Mouse (Mus musculus) ES-E14 (cell line): ENCODE results near the gene Myo16. TPM values are rescaled to one million over a fixed set of nuclear protein-coding genes. Genes with fewer than 3 reads are reported as not detected.

Experiments
- DNase-seq: peaks from one replicate; pipeline ENCODE4 v3.0.0-alpha.2; 2013; ENCODE audit warnings: low read depth, low spot score
- H3K27ac ChIP-seq: 2 replicates; pipeline ENCODE4 v1.5.1; 2012; ENCODE audit warnings: low read depth, mild to moderate bottlenecking, low read length, moderate library complexity, mixed read lengths; ENCODE audit not compliant: poor library complexity, insufficient read depth, severe bottlenecking
- H3K36me3 ChIP-seq: 2 replicates; pipeline ENCODE4 v1.6.1; 2012; ENCODE audit warnings: mild to moderate bottlenecking, low read length, moderate library complexity, mixed read lengths; ENCODE audit not compliant: control insufficient read depth, poor library complexity, insufficient read depth, severe bottlenecking
- H3K4me1 ChIP-seq, 2 experiments: fragments of 150-350 bp in 1 of 2; sonication (generic) in 1 of 2; 2 replicates each; pipeline ENCODE4 v1.6.1; 2012; ENCODE audit warnings: low read length in 2 of 2, mild to moderate bottlenecking in 1 of 2, mixed read lengths in 1 of 2; ENCODE audit not compliant: control insufficient read depth in 2 of 2, insufficient read depth in 2 of 2, poor library complexity in 1 of 2
- H3K4me3 ChIP-seq, 2 experiments: fragments of 150-350 bp in 1 of 2; sonication (generic) in 1 of 2; 2 replicates each; pipeline ENCODE4 v1.5.1; 2012; ENCODE audit warnings: low read length in 2 of 2, low read depth in 1 of 2, mild to moderate bottlenecking in 1 of 2, mixed read lengths in 1 of 2; ENCODE audit not compliant: insufficient read depth in 1 of 2, poor library complexity in 1 of 2, severe bottlenecking in 1 of 2
- H3K9ac ChIP-seq: 2 replicates; pipeline ENCODE4 v1.6.1; 2012; ENCODE audit warnings: low read depth, mild to moderate bottlenecking, low read length, mixed read lengths; ENCODE audit not compliant: poor library complexity, insufficient read depth, severe bottlenecking
- H3K9me3 ChIP-seq: fragments of 150-350 bp; sonication (generic); 2 replicates; pipeline ENCODE4 v1.6.1; 2012; ENCODE audit warnings: low read depth, mild to moderate bottlenecking, low read length; ENCODE audit not compliant: control insufficient read depth, insufficient read depth
- CHD2 ChIP-seq: IDR thresholded peaks from 2 replicates; pipeline ENCODE4 v1.6.1; 2014; ENCODE audit warnings: mild to moderate bottlenecking, low read depth, low read length, inconsistent platforms
- HCFC1 ChIP-seq: IDR thresholded peaks from 2 replicates; pipeline ENCODE4 v1.6.1; 2012; ENCODE audit warnings: low read length, inconsistent platforms, borderline replicate concordance; ENCODE audit not compliant: insufficient read depth
- MAFK ChIP-seq: IDR thresholded peaks from 2 replicates; pipeline ENCODE4 v1.6.1; 2014; ENCODE audit warnings: mild to moderate bottlenecking, low read depth, low read length, inconsistent platforms; ENCODE audit not compliant: insufficient read depth
- ZC3H11A ChIP-seq: IDR thresholded peaks from 2 replicates; pipeline ENCODE4 v1.6.1; 2012; ENCODE audit warnings: low read depth, mild to moderate bottlenecking, inconsistent platforms, low read length, borderline replicate concordance
- ZNF384 ChIP-seq: IDR thresholded peaks from 2 replicates; pipeline ENCODE4 v1.6.1; 2012; ENCODE audit warnings: low read depth, low read length, inconsistent platforms
- in situ Hi-C, 2 experiments: fragments of 600-800 bp; cut with MboI; formaldehyde crosslinking; loops; one replicate each; pipeline ENCODE4 v1.15.1; 2025; ENCODE audit warnings: low sequenced_read_pairs in 2 of 2, inconsistent platforms in 1 of 2; ENCODE audit not compliant: unreplicated experiment in 2 of 2
- total RNA-seq: library from RNA; depleted of rRNA; stranded (reverse); fragments of 300-350 nt; gene quantifications from 2 replicates; pipeline ENCODE4 v1.2.3, GENCODE M21; 2012

Gene Myo16
- total RNA-seq, 1 experiment = 0.09 TPM

GRCm38 (mm10) chr8:10415885-10416284 lies 262.2 kb downstream of the Myo16 start:
- in situ Hi-C loops = loop anchor here (10.0 to 25.0 kb wide), 2 partner anchors 759 to 771 kb away; no protein-coding TSS in a partner anchor
- Histone ChIP-seq H3K36me3 (no peaks in the 10 kb centered on the region), H3K4me1 (no peaks in the 10 kb centered on the region), H3K9me3 (no peaks in the 10 kb centered on the region), H3K27ac (no peak overlapping the region), H3K9ac (no peak overlapping the region), H3K4me3 (no peak overlapping the region)
- no peak for DNase-seq
- TF ChIP-seq CHD2 (no peak), HCFC1 (no peak), ZC3H11A (no peak), ZNF384 (no peak), MAFK (no peak)

DNA sequence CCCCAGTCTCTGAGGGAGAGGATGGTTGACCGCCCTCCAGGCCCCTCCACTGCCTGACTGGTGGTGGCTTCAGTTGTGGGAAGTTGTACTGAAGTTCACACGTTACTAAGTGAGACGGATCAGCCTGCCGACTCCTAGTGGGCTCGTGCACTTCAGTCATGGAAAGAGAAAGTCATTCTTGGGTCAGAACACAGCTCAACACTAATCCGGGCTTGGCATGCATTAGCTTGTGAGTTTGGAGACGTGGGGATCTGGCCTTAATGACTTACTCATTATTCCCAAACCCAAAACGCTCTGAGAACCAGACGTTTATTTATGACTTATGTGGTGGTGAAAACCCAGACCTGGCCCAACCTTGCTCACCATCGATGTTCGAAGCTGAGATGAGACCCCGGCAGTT lies 263.1 kb downstream of the Myo16 start:
- TF ChIP-seq ZC3H11A (no peak), HCFC1 (no peak), ZNF384 (no peak), MAFK (no peak), CHD2 (no peak)
- H3K9ac ChIP-seq = no peak overlapping the region
- no peaks in the 10 kb centered on the region for H3K9me3 ChIP-seq
- no peak overlapping the region for H3K27ac ChIP-seq
- no peaks in the 10 kb centered on the region for H3K4me1 ChIP-seq
- no peaks in the 10 kb centered on the region for H3K36me3 ChIP-seq
- in situ Hi-C loops = loop anchor here (10.0 to 25.0 kb wide), 2 partner anchors 758 to 770 kb away; no protein-coding TSS in a partner anchor
- H3K4me3 ChIP-seq = no peak overlapping the region
- no peak for DNase-seq

GRCm38 (mm10) chr8:10417281-10417680 lies 263.6 kb downstream of the Myo16 start:
- H3K4me3 ChIP-seq = no peak overlapping the region
- H3K9me3 ChIP-seq = no peaks in the 10 kb centered on the region
- no peak overlapping the region for H3K9ac ChIP-seq
- no peak for DNase-seq
- no peaks in the 10 kb centered on the region for H3K4me1 ChIP-seq
- TF ChIP-seq ZC3H11A (no peak), ZNF384 (no peak), MAFK (no peak), HCFC1 (no peak), CHD2 (no peak)
- H3K36me3 ChIP-seq = no peaks in the 10 kb centered on the region
- in situ Hi-C loops = loop anchor here (10.0 to 25.0 kb wide), 2 partner anchors 758 to 770 kb away; no protein-coding TSS in a partner anchor
- no peak overlapping the region for H3K27ac ChIP-seq

- in situ Hi-C loops = loop anchor here (10.0 to 25.0 kb wide), 2 partner anchors 757 to 769 kb away; no protein-coding TSS in a partner anchor
- H3K4me3 ChIP-seq = no peak overlapping the region
- no peaks in the 10 kb centered on the region for H3K4me1 ChIP-seq
- no peaks in the 10 kb centered on the region for H3K9me3 ChIP-seq
- DNase-seq = no peak
- no peak overlapping the region for H3K9ac ChIP-seq
- TF ChIP-seq MAFK = no peak
- no peak for TF ChIP-seq HCFC1
- no peak for TF ChIP-seq CHD2
- TF ChIP-seq ZNF384 = no peak
- TF ChIP-seq ZC3H11A = no peak
- no peak overlapping the region for H3K27ac ChIP-seq
- H3K36me3 ChIP-seq = no peaks in the 10 kb centered on the region
Observed at GRCm38 (mm10) chr8:10418013-10418412, 264.3 kb downstream of the Myo16 start.

DNA sequence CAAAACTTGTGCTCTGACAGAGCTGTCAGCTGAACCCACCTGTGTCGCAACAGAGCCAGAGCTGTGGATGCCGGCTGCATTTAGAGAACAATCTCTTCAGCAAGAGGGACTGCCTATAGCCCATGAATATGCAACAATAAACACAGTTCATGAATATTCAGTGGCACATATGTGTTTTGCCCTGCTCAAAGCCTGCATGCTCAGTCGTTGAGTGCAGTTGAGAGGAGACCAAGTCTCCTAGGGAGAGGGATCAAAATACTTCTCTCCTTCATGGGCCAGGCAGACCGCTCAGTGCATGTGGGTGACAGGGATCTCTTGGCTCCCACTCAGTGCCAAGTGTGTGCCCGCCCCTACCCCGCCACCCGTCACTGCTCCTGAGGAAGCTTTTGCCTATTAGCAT lies 265.3 kb downstream of the Myo16 start:
- no peak for DNase-seq
- H3K4me1 ChIP-seq = no peaks in the 10 kb centered on the region
- no peak overlapping the region for H3K4me3 ChIP-seq
- H3K9me3 ChIP-seq = no peaks in the 10 kb centered on the region
- no peak overlapping the region for H3K9ac ChIP-seq
- in situ Hi-C loops = loop anchor here (10.0 to 25.0 kb wide), 2 partner anchors 756 to 768 kb away; no protein-coding TSS in a partner anchor
- no peaks in the 10 kb centered on the region for H3K36me3 ChIP-seq
- H3K27ac ChIP-seq = no peak overlapping the region
- TF ChIP-seq MAFK (no peak), ZC3H11A (no peak), HCFC1 (no peak), CHD2 (no peak), ZNF384 (no peak)
